Mouse (Mus musculus): ENCODE measurements around the gene Ube2c.

GRCm38 (mm10) chr2:164758692-164759091 is 11.0 kb upstream of the Ube2c start:
- no peak for TF ChIP-seq CTCF (IDR thresholded peaks at IDR 0.05 in 2 of 3, conservative IDR thresholded peaks at IDR 0.05 in 1 of 3; ENCODE audit: control insufficient read depth in 1 of 3, insufficient read depth in 1 of 3, low read depth in 2 of 3, low read length in 3 of 3, poor library complexity in 1 of 3, severe bottlenecking in 1 of 3)
- TF ChIP-seq ZNF384 (IDR thresholded peaks at IDR 0.05; ENCODE audit: low read depth, low read length), result no peak
- TF ChIP-seq KAT2A (conservative IDR thresholded peaks at IDR 0.05; ENCODE audit: low read depth, low read length), result no peak
- no peak for TF ChIP-seq USF1 (IDR thresholded peaks at IDR 0.05; ENCODE audit: low read depth, low read length)
- TF ChIP-seq UBTF (IDR thresholded peaks at IDR 0.05; ENCODE audit: borderline replicate concordance, insufficient read depth, low read depth, low read length), result no peak
- no peak for TF ChIP-seq POLR2A (IDR thresholded peaks at IDR 0.05; ENCODE audit: control insufficient read depth in 1 of 2, insufficient read depth in 1 of 2, low read depth in 1 of 2, low read length in 2 of 2, poor library complexity in 1 of 2)
- no peak for TF ChIP-seq GATA1 (IDR thresholded peaks at IDR 0.05; ENCODE audit: low read depth, low read length)
- no peak for TF ChIP-seq JUND (IDR thresholded peaks at IDR 0.05; ENCODE audit: low read depth, low read length)
- TF ChIP-seq MAX (IDR thresholded peaks at IDR 0.05; ENCODE audit: low read length), result no peak
- no peak for TF ChIP-seq CHD1 (IDR thresholded peaks at IDR 0.05; ENCODE audit: low read depth, low read length)
- TF ChIP-seq NRF1 (IDR thresholded peaks at IDR 0.05; ENCODE audit: insufficient read depth, low read depth, low read length, poor library complexity, severe bottlenecking), result no peak
- TF ChIP-seq EP300 (IDR thresholded peaks at IDR 0.05; ENCODE audit: low read depth in 1 of 2, low read length in 2 of 2), result no peak

All from MEL (cell line).